Mouse (Mus musculus) MEL-GATA-1-ER (cell line): Measurements from ENCODE around the gene Dhx8.
A peak's percentile ranks its signal among the peaks of the same experiment; 100 is the strongest.

Experiments used
- DNase-seq: peaks from one replicate; pipeline ENCODE4 v3.0.0-alpha.2; 2012; ENCODE audit warnings: low read depth; ENCODE audit errors: extremely low read depth

Gene Dhx8

GRCm38 (mm10) chr11:101798083-101798482, 65.4 kb downstream of the Dhx8 start:
- DNase-seq, result no peak

DNA sequence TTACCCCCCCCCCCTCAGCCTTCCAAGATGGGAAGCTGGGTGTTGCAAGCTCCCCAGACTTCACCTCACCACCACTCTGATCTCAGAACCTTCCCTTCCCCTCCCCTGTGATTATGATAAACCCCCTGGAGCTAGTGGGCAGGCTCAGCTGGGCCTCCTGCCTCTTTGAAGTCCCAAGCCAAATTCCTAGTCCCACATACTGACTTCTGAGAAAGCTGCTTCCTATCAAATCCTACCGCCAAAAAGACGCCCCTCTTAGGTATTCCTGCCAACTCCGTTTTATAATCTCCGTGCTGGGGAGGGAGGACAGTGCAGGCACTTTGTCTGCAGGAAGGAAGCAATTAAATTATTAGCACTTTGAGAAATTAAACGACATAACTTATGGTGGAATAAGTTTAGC, 68.7 kb downstream of the Dhx8 start:
- no peak for DNase-seq

DNA sequence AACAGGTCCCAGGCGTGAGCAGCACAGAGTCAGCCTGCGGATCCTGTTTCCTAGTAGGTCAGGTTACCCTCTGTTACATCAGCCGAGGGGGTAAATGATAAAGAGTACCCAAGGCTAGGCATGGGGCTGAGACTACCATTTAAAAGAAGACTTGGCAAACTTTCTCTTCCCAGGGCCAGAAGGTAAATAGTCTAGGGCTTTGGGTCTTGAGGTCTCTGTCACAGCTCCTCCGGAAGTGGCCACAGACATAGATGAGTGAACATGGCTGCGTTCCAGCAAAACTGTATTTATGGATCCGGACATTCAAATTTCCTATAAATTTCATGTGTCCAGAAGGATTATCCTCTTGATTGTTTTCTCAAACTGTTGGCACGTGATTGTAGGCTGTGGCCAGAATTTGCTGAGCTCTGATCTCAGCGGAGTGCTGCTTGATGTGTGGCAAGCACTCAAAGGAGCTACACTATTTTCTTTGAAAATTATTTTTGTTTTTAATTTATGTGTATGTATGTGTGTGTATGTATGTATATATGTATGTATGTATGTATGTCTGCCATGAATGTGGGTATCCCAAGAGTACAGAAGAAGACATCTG, 72.5 kb downstream of the Dhx8 start:
- no peak for DNase-seq

DNA sequence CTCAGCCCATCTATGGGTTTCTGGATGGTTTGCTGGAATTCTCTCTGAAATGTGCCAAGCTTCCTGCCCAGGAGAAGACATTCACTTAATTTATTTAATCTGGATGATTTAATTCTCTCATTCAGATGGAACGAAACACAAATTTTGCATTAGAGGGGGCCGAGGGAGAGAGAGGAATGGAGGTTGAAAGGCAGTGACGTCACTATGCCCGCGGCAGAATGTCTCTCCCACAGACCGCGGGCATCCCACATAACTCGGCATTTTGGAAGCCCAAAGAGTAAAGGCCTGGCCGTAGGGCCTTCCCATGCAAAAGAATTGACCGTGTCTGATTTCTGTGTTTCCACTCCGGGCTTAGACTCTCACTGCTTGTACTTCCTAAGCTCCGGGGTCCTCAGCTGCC, 74.0 kb downstream of the Dhx8 start:
- no peak for DNase-seq

- DNase-seq, result no peak
These were observed 74.5 kb downstream of the Dhx8 start for GRCm38 (mm10) chr11:101807266-101807665.

DNA sequence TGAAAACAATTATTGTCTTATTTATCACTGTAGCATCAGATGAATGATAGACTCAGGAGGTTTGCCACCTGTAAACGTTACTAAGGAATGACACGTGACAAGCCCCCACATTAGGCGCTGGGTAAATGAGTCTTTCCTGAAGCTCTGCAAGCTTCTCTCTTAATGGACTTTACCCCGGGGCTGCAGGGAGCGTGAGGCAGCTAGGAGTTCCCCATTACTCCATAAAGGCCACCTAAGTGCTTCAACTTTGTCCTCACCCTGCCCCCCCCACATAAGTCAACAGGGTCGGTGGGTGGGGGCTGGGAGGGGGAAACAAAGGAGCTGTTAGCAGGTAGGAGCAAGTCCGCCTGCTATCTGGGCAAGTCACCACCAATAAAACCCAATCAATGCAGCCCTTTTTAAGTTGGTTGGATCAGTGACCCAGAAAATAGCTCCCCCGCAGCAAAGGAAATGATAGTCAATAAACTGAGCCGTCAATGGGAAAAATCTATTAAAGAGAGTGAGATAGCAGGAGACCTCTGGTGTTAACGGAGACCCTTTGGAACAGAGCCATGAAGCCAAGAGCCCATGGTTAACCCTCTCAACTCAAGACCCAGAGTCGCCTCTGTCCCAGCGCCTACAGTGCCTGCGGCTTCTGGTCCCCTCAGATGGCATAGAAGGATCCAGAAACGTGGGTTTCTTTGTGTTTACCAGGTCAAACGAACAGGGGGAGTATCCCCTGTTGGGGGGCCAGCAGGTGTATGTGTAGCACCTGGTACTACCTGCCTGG, 76.5 kb downstream of the Dhx8 start:
- DNase-seq, result no peak

DNA sequence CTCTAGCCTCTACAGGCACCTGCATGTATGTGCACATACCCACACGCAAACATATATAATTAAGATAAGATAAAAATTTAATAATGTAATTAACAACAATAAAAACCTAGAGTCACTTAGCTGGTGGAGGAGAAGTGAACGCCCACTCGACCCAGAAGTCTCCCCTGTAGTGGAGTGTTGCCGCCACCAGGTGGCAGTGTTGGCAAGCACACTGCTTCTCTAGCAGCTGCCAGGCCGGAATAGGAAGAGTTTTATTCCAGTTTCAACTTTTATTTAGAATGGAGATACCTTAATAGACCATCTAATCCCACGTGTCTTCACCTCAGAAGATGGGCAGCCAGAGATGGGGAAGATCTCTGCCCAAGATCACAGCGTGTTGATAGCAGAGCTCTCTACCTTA, 80.5 kb downstream of the Dhx8 start:
- peak; percentile 18 for DNase-seq

- peak; percentile 26 for DNase-seq
These were observed 81.8 kb downstream of the Dhx8 start for GRCm38 (mm10) chr11:101814375-101815102.

DNA sequence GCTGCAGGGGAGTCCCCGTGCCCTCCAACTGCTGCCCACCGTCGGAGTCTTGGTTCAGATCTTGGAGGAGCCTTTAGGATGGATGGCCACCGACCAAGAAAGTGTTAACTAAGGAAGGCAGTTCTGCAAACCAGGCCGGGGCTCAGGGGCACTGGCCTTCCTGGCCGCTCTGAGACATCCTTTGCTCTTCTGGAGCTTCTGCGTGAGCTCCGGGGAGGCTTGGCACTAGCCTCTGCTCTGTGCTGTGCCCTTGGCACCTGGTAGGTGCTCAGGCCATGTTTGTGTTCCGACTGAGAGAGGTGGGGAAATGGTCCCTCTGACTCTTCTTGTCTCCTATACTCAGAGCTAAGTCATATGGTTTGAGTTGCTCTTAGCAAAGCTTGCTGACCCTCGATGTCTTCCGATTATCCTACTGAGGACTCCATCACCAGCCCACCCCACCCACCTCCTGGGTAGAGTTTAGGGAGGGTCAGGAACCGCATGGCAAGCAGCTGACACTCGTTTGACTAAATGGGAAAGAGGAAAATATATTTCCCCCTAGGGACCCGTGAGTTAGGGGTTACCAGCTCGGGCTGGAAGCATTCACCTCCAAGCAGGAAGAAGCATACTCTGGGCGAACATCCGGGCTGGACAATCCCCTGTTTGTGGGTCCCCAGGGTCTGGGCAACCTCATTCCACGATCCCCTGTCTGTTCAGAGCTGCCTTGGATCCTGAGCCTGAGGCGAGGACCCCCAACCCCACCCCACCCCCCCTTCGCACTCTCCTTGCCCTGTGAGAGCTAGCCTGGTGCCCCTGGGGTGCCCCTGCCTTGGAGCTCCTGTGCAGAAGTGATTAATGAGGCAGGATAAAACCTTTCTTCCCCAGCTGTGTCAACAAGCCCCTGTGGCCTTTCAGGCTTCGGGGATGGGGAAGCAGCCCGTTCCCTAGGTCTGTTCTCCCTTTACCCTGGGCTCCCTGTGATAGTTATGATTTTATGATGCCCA, 82.7 kb downstream of the Dhx8 start:
- no peak for DNase-seq
